In genomic region chr11:57688179-57688929, GRCm38 (mm10) we compare ENCODE assay signal across 10 mouse cellular contexts. TPM values are rescaled to one million over a fixed set of nuclear protein-coding genes. Genes with fewer than 3 reads are reported as not detected.
DNase-seq lines count a peak whose midpoint lies in the region; ATAC-seq and TF ChIP-seq lines count a peak whose summit lies in the region.
"Had no signal": no experiment of that assay in that cellular context is flagged by ENCODE, and none has a peak within 500 bp of the region (broad histone marks: within the 10 kb centered on the region; RNA-seq: fewer than 3 reads in every experiment).

No protein-coding gene starts in this region.

- H3K9ac ChIP-seq in liver, postnatal 0 days (replicated peaks), result no peak overlapping the region
- no peak overlapping the region for H3K9ac ChIP-seq in midbrain, embryonic 16.5 days (ENCODE audit: low read depth, low read length)
- H3K9ac ChIP-seq: embryonic facial prominence, embryonic 15.5 days; hindbrain, embryonic 15.5 days had no signal

- H3K4me1 ChIP-seq in liver, postnatal 0 days (ENCODE audit: insufficient read depth), result peaks cover 47% of the 10 kb centered on the region
- H3K4me1 ChIP-seq in midbrain, embryonic 16.5 days (ENCODE audit: control insufficient read depth, insufficient read depth, low read length), result peaks cover 20% of the 10 kb centered on the region

- 42% methylated on average over 14 of the region's 14 CpGs for WGBS in liver, postnatal 0 days (ENCODE audit: insufficient replicate concordance)
- 84% methylated on average over 14 of the region's 14 CpGs for WGBS in midbrain, embryonic 16.5 days

- ATAC-seq in liver, postnatal 0 days, result peak; percentile 76
- ATAC-seq in midbrain, embryonic 16.5 days, result no peak

- peak overlapping the region; percentile 49 for H3K27ac ChIP-seq in liver, postnatal 0 days (ENCODE audit: low read depth)
- no peak overlapping the region for H3K27ac ChIP-seq in midbrain, embryonic 16.5 days (ENCODE audit: low read length)
- H3K27ac ChIP-seq: embryonic facial prominence, embryonic 15.5 days; hindbrain, embryonic 15.5 days had no signal

- H3K27me3 ChIP-seq in liver, postnatal 0 days (ENCODE audit: insufficient read depth, low read length), result no peaks in the 10 kb centered on the region
- H3K27me3 ChIP-seq in midbrain, embryonic 16.5 days (ENCODE audit: control insufficient read depth, insufficient read depth, low read depth, low read length), result no peaks in the 10 kb centered on the region
- H3K27me3 ChIP-seq: embryonic facial prominence, embryonic 15.5 days; hindbrain, embryonic 15.5 days had no signal

- H3K36me3 ChIP-seq in liver, postnatal 0 days (replicated peaks; ENCODE audit: insufficient read depth, low read length), result no peaks in the 10 kb centered on the region
- no peaks in the 10 kb centered on the region for H3K36me3 ChIP-seq in midbrain, embryonic 16.5 days (ENCODE audit: control insufficient read depth, insufficient read depth, low read length)
- H3K36me3 ChIP-seq: embryonic facial prominence, embryonic 15.5 days; hindbrain, embryonic 15.5 days had no signal

- H3K4me3 ChIP-seq in liver, postnatal 0 days (ENCODE audit: low read depth, low read length), result no peak overlapping the region
- no peak overlapping the region for H3K4me3 ChIP-seq in midbrain, embryonic 16.5 days (ENCODE audit: low read depth, low read length)
- H3K4me3 ChIP-seq: embryonic facial prominence, embryonic 15.5 days; hindbrain, embryonic 15.5 days had no signal

- intact Hi-C loops in heart, postnatal 25 days (cut with DNase I), result loop anchor here (5.0 kb wide), 1 partner anchor 41 kb away; the partner anchor contains the start of gene Galnt10

- DNase-seq in 416B (ENCODE audit: low read depth) (peak; percentile 29), NIH3T3 (ENCODE audit: low read depth) (peak; percentile 32)
- peak; percentile 51 for DNase-seq in heart, postnatal 25 days (ENCODE audit: low spot score)
- peak; percentile 40 for DNase-seq in liver, postnatal 0 days
- no peak for DNase-seq in cerebellum, postnatal 36 days
- DNase-seq in retina, postnatal 1 day, result no peak
- DNase-seq in cerebellum, postnatal 4 days (ENCODE audit: low spot score in 2 of 2), result no peak

- H3K9me3 ChIP-seq in liver, postnatal 0 days (ENCODE audit: low read length), result no peaks in the 10 kb centered on the region
- H3K9me3 ChIP-seq in midbrain, embryonic 16.5 days (replicated peaks; ENCODE audit: control insufficient read depth, low read length, poor library complexity, severe bottlenecking), result no peaks in the 10 kb centered on the region
- H3K9me3 ChIP-seq: embryonic facial prominence, embryonic 15.5 days; hindbrain, embryonic 15.5 days had no signal

- TF ChIP-seq CTCF in liver, postnatal 0 days (IDR thresholded peaks at IDR 0.05; ENCODE audit: low read depth), result no peak

- H3K4me2 ChIP-seq in liver, postnatal 0 days (ENCODE audit: low read depth, low read length), result peak overlapping the region; percentile 43
- H3K4me2 ChIP-seq in midbrain, embryonic 16.5 days (ENCODE audit: low read length), result no peak overlapping the region
- H3K4me2 ChIP-seq: embryonic facial prominence, embryonic 15.5 days; hindbrain, embryonic 15.5 days had no signal

- TF ChIP-seq EP300 in liver, postnatal 0 days (IDR thresholded peaks at IDR 0.05; ENCODE audit: low read depth), result no peak

RNA-seq across cellular contexts. Expression of gene Galnt10, which starts 43.1 kb away (rescaled TPM):
- total RNA-seq in heart, postnatal 25 days (2021), result 1 to 10 TPM; 8.4 to 9.0 TPM
- polyA plus RNA-seq in liver, postnatal 0 days (2015; fragmentation: Nextera tagmentation; extraction: Ambion mirVana), result 6.5 and 8.2 TPM in 2 replicates
- 14.7 and 14.8 TPM in 2 replicates for polyA plus RNA-seq in midbrain, embryonic 16.5 days (2015; fragmentation: Nextera tagmentation; extraction: Ambion mirVana)

Comparison
In these comparisons a context has a peak if more than half of its experiments do, and no peak if none do; other contexts are left out.
1. DNase-seq: peak in 416B (single experiment), NIH3T3 (single experiment), heart, postnatal 25 days (single experiment) and liver, postnatal 0 days (single experiment); none in cerebellum, postnatal 36 days (0 of 2), retina, postnatal 1 day (single experiment) and cerebellum, postnatal 4 days (0 of 2).